Mouse (Mus musculus) heart, postnatal 25 days (tissue): ENCODE data around the gene Fam131c. TPM values are rescaled to one million over a fixed set of nuclear protein-coding genes. Genes with fewer than 3 reads are reported as not detected.
A peak's percentile ranks its signal among the peaks of the same experiment; 100 is the strongest.

Experiments used
- DNase-seq: peaks from one replicate; pipeline ENCODE4 v3.0.0; 2022; ENCODE audit warnings: low spot score
- intact Hi-C: fragments of 180-260 bp; cut with DNase I; formaldehyde crosslinking; loops from one replicate; pipeline ENCODE4 v1.15.1; 2025
- total RNA-seq, 2 experiments: library from RNA; stranded (reverse); gene quantifications; 2 replicates each; pipeline ENCODE4 v1.2.3; 2021

The Fam131c gene
- total RNA-seq: under 1 TPM; 0.42 to 0.73 TPM

- DNase-seq: no peak
Measured at GRCm38 (mm10) chr4:141367997-141368791, at the start of gene Fam131c. Gene Fam131c (plus strand): TSS chr4:141368220.

GRCm38 (mm10) chr4:141322526-141322925 is 45.5 kb upstream of the Fam131c start:
- intact Hi-C loops: loop anchor here (2.0 kb wide), 1 partner anchor 16 kb away; no protein-coding TSS in a partner anchor
- DNase-seq: no peak

More at GRCm38 (mm10) chr4:141367997-141368791, at the start of gene Fam131c:
- intact Hi-C loops: no loop called here

DNA sequence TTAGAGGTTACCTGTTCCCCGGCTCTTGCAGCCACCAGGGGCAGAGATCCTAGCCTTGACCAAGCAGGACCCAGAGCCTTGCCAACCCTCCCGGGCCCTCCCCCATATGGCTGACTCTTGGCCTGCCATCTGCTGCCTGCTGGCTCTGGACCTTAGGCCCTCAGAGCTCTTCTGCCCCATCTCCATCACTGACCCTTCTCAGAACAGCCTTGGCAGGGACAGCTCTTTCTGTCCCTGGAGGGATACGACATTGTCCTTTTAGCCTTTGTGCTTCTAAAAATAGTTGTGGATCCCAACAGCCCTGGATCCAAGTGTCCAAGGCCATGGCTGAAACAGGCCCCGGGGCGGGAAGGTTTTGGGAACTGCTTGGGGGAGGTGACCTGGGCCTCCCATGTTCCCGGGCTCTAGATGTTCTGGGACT is 43.2 kb upstream of the Fam131c start:
- peak; percentile 50 for DNase-seq
- intact Hi-C loops: no loop called here

GRCm38 (mm10) chr4:141325636-141326035 is 42.4 kb upstream of the Fam131c start:
- DNase-seq: no peak
- intact Hi-C loops: no loop called here

DNA sequence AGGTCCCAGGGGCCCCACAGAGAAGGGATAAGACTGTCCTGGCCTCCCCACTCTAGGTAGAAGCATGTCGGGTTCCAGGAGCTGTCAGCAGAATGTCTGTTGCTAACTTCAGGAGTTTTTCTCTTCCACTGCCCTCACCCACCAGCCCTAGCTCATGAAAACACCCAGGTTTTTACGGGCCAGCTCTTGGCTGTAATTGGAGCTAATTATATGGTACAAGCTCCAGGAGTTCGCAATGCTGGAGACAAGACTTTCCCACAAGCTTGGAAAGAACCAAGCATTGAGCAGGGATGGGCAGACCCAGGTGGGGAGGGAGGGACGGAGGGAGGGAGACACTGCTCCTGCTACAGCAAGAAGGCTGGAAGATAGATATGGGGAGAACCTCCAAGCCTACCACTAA is 40.9 kb upstream of the Fam131c start:
- DNase-seq: no peak
- intact Hi-C loops: no loop called here

DNA sequence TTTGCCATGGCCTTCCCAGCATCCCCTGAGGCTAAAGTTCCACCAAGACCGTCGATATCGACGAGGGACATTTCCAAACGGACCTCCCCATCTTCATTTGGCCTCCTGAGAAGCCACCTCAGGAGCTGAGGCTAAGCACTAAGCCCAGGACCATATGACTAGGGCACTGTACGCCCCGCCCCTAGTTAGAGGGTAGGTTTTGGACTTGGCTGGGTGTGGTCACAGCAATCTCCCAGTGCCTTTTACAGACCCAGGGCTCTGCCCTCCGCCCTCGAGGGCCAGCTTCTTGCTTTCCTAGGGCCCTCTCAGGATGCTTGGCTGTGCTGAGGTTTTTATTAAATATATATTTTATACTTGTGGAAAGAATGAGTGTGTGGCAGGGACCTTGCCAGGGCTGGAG is 39.3 kb upstream of the Fam131c start:
- intact Hi-C loops: no loop called here

GRCm38 (mm10) chr4:141329968-141330367 is 38.1 kb upstream of the Fam131c start:
- DNase-seq: no peak
- intact Hi-C loops: no loop called here

More for the DNA sequence above, 39.3 kb upstream of the Fam131c start:
- DNase-seq: no peak

- intact Hi-C loops: no loop called here
- no peak for DNase-seq
Measured at GRCm38 (mm10) chr4:141331446-141331845, 36.6 kb upstream of the Fam131c start.

- intact Hi-C loops: no loop called here
- DNase-seq: no peak
Measured at GRCm38 (mm10) chr4:141332258-141332657, 35.8 kb upstream of the Fam131c start.

DNA sequence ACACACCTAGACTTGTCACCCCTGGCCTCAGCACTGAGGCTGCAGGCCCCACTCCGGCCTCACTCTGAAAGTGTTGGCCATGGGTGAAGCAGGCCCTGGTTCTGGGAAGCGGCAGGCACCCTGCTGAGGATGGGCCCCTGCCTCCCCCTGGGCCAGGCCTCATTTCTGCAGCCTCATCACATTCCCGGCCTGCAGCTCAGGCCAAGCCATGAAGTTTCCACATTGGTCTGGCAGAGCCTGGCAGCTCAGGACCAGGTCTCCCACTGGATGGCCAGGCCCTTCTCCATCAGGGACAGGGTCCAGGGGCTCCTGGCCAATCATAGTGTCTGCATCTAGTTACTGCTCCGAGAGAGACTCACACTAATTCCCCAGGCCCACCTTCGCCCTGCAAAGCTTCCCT is 33.3 kb upstream of the Fam131c start:
- intact Hi-C loops: no loop called here
- DNase-seq: no peak

- intact Hi-C loops: no loop called here
Measured at GRCm38 (mm10) chr4:141335263-141335796, 32.7 kb upstream of the Fam131c start.

DNA sequence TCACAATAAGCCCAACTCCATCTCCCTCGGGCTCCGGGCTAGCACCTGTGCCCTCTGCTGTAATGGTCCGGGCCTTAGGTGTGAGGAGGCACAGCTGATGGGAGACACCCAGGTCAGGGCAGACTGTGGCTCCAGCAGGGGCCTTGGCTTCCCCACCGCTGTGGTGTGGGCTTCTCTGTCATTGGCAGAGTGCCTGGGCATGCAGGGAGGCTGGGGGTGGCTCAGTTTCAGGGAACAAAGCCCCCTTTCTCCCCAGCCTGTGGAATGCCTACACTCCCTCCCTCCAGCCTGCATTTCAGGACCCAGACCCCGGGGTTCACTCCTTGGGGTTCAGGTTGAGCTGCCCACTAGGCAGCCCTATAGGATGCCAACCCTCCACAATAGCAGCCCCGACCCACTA is 31.8 kb upstream of the Fam131c start:
- intact Hi-C loops: no loop called here
- DNase-seq: no peak

More at GRCm38 (mm10) chr4:141335263-141335796, 32.7 kb upstream of the Fam131c start:
- no peak for DNase-seq

GRCm38 (mm10) chr4:141337986-141338385 is 30.0 kb upstream of the Fam131c start:
- intact Hi-C loops: no loop called here
- DNase-seq: no peak

DNA sequence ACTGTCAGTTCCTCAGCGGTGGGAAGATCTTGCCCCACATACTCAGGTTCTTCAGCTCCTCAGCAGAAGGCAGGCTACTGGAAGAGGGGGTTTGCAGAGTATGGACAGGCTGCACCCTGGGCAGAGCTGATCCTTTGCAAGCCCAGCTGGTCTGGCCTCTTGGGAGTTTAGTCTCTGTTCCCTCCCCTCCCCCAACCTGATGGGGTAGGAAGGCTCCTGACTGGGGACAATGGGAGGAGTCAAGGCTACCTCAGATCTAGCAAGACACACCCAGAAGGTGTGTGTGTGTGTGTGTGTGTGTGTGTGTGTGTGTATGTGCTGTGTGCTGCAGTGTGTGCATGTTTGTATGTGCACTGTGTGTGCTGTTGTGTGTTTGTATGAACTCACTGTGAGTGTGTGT is 29.2 kb upstream of the Fam131c start:
- intact Hi-C loops: no loop called here
- no peak for DNase-seq

- intact Hi-C loops: no loop called here
- no peak for DNase-seq
Measured at GRCm38 (mm10) chr4:141341477-141341876, 26.5 kb upstream of the Fam131c start.

GRCm38 (mm10) chr4:141343515-141343914 is 24.5 kb upstream of the Fam131c start:
- no peak for DNase-seq
- intact Hi-C loops: no loop called here

DNA sequence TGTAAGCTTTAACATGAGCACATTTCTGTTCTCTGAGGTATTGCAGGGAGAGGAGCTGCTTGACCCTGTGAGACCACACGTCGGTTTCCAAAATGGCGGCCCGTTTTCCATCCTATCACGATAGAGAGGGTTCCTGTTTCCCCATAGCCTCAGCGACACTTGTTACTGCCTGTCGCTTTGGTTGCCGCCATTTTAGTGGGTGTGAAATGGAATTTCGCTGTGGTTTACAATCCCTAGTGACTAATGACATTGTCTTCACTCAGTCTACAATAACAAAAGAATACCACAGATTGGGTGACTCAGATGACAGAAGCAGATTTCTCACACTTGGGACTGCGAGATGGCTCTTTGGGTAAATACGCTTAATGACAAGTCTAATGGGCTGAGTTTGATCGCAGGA is 22.8 kb upstream of the Fam131c start:
- intact Hi-C loops: no loop called here
- no peak for DNase-seq

- no peak for DNase-seq
- intact Hi-C loops: no loop called here
Measured at GRCm38 (mm10) chr4:141347365-141347797, 20.6 kb upstream of the Fam131c start.

GRCm38 (mm10) chr4:141348616-141349015 is 19.4 kb upstream of the Fam131c start:
- DNase-seq: no peak
- intact Hi-C loops: no loop called here

- no peak for DNase-seq
- intact Hi-C loops: loop anchor here (5.0 kb wide), 1 partner anchor 63 kb away; no protein-coding TSS in a partner anchor
Measured at GRCm38 (mm10) chr4:141350015-141350414, 18.0 kb upstream of the Fam131c start.

DNA sequence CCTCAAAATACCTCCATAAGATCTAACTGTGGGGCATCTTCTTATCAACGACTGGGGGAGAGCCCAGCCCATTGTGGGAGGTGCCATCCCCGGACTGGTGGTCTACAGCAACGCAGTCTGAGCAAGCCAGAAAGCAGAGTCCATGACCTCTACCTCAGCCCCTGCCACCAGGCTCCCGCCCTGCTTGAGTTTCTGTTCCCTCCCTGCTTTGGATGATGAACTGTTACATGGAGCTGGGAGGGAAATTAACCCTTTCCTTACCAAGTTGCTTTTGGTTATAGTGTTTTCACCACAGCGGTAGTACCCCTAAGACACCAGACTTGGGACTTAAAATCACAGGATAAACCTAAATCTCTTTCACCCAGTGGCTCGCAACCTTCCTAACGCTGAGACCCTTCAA is 16.0 kb upstream of the Fam131c start:
- intact Hi-C loops: loop anchor here (5.0 kb wide), 1 partner anchor 65 kb away; no protein-coding TSS in a partner anchor
- DNase-seq: no peak
